Mouse (Mus musculus) gastrocnemius, adult 18-20 months (tissue): ENCODE data around the gene a. TPM values are rescaled to one million over a fixed set of nuclear protein-coding genes. Genes with fewer than 3 reads are reported as not detected.
A peak's percentile ranks its signal among the peaks of the same experiment; 100 is the strongest.

Experiments used
- DNase-seq: peaks from one replicate; pipeline ENCODE4 v3.0.0; 2021; ENCODE audit warnings: low spot score
- total RNA-seq, 2 experiments: library from RNA; stranded (reverse); gene quantifications; 2 replicates each; pipeline ENCODE4 v1.2.3; 2021

Gene a
- total RNA-seq, 2 experiments from 2014 or later, result not detected

DNA sequence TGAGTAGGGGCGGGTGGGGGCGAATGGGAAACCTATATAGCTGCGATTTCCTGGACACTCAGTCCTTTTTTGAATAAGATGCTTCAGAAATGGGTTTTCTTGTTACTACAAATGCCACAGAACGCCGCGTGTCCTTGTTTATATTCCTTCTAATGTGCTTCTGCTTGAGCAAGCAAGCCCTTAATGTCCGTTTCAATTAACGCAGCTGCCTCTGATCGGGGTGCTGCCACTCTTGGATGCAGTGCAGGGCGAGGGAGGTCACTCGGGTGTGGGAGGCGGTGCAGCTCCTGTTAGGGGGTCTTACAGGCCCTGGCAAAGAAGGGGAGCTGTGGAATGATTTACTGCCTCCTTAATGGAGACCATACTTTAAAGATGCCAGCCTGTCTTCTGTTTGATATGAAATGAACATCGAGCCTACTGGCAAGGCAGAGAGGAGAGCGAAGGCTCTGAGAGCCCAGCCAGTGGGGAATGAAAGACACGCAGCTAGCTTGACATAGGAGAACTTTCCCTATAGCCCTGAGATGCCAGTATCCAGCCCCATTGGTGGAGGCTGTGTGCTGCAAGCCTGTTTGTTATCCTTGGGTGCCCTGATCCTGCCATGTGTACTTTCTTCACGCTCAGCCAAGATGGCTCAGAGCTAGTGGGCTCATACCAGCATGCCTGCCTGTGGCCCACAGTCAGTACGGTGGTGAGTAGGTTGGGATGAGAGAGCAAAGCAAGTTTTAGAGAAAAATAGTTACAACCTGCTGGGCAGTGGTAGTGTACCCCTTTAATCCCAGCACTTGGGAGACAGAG, 8.1 kb upstream of the a start:
- DNase-seq, result no peak

- no peak for DNase-seq
Observed at GRCm38 (mm10) chr2:154785284-154785683, 5.9 kb upstream of the a start.

- DNase-seq, result no peak
Observed at GRCm38 (mm10) chr2:154786187-154786586, 5.0 kb upstream of the a start.

GRCm38 (mm10) chr2:154786776-154787175, 4.4 kb upstream of the a start:
- DNase-seq, result no peak

DNA sequence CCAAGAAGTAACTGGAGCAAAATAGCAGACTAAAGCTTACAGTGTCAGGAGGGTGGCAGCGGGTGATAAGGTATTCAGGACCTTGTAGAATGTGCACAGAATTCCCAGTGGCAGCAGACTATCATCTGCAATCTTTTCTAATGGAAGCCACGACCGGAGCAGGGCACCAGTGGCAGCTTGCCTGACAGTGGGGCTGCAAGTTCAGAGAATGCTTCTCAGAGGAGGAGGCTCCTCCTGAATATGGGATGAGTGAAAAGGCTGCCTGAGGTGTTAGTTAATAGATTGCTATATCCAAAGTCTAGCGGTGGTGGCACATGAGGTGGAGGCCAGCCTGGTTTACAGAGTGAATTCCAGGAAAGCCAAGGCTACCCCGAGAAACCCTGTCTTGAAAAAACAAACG, 1.8 kb upstream of the a start:
- no peak for DNase-seq

- DNase-seq, result no peak
Observed at GRCm38 (mm10) chr2:154789977-154790655, 1.1 kb upstream of the a start.

GRCm38 (mm10) chr2:154791661-154792642, 750 bp downstream of the a start:
- peak; percentile 75 for DNase-seq

- no peak for DNase-seq
Observed at GRCm38 (mm10) chr2:154803372-154803771, 12.2 kb downstream of the a start.

- DNase-seq, result no peak
Observed at GRCm38 (mm10) chr2:154803845-154804244, 12.6 kb downstream of the a start.

DNA sequence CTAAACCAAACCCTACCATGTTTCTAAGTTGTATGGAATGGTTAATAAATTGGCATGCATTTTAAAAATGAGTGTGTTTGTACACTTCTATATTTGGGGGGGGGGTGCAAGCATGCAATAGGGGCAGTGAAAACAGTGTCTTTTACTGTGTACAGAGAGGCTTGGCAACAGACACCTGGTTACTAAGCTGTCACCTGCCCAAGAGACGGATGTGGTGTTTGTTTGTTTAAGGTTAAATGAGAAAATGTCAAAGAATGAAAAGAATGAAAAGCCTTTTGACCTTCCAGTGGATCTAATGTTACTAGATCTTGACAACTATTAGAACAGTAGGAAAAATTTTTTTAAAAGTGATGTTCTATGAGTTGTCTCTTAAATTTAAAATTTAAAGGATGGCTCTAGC, 16.5 kb downstream of the a start:
- DNase-seq, result no peak

DNA sequence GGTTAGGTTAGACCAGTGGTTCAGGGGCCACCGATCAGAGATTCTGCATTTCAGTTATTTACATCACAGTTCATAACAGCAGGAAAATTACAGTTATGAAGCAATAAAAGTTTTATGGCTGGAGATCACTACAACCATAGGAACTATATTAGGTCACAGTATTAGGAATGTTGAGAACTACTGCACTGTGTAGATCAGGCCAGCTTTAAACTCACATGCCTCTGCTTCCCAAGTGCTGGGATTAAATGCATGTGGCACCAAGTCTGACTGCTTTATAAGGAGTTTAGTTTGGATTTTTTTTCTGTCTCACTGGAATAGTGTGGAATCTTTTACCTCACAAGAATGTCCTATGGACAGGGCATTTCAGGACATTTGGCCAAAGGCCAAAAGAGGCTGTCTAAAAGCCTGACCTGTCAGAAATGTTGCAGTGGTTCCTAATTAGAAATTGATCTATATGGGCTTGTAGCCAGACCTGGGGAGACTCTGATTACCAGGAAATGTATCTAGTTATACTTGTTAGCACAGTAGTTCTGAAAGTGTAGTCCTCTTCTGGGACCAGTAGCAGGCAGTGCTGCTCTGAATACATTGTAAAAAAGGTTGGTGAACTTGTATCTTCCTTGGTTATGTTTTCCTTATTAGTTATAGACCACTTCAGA, 18.0 kb downstream of the a start:
- DNase-seq, result peak; percentile 14

DNA sequence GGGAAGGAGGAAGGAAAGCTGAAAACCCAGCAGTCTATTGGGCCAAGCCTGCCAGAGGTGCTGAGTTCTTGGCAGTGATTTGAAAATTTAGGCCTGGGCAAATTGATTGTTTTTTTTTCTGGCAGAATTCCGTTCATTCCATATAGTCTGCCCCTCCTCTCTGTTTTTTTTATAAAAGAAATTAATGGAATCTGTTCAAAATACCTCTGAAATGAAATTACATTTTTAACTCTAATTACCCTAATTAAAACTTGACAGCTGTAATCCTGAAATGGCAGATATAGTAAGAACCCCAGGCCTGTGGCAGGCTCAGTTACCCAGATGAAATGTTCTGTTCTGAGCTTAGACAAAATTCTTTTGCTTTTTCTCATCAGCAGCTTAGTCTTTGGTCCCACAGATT, 19.6 kb downstream of the a start:
- DNase-seq, result no peak

DNA sequence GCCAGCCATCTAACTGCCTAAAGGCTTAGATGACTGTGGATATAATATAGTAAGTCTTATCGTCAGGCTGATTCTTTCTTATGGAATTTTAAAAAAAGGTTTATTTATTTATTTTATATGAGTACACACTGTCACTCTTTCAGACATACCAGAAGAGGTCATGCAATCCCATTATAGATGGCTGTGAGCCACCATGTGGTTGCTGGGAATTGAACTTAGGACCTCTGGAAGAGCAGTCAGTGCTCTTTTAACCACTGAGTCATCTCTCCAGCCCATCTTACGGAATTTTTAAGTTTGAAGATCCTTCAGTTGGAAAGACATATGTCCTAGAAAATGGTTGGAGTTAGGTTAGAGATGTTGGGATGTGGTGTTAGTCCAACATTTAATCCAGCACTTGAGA, 22.2 kb downstream of the a start:
- no peak for DNase-seq

- DNase-seq, result no peak
Observed at GRCm38 (mm10) chr2:154817089-154817488, 25.9 kb downstream of the a start.

GRCm38 (mm10) chr2:154817788-154818187, 26.6 kb downstream of the a start:
- peak; percentile 27 for DNase-seq

GRCm38 (mm10) chr2:154818599-154818998, 27.4 kb downstream of the a start:
- DNase-seq, result no peak

GRCm38 (mm10) chr2:154820346-154820745, 29.1 kb downstream of the a start:
- DNase-seq, result no peak

DNA sequence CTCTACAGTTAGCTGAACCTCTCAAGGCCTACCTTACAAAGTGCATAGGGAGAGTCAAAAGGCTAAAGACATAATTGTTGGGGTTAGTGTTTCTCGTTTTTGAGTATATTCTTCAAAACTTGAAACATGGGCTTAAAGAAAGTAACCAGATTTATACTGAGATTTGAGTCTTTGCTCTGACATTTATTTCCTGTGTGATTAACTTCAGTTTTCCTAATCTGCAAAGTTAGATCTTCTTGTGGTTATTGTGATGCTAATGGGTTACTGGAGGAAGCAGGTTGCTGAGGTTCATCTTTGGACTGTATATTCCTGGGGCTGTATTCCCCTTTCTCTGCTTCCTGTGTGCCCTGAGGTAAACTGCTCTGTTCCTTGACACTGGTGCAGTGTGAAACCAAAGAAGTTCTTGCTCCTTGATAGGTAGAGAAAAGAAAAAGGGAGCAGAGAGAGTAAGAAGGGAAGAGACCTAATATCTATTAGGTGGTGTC, 34.9 kb downstream of the a start:
- DNase-seq, result no peak

DNA sequence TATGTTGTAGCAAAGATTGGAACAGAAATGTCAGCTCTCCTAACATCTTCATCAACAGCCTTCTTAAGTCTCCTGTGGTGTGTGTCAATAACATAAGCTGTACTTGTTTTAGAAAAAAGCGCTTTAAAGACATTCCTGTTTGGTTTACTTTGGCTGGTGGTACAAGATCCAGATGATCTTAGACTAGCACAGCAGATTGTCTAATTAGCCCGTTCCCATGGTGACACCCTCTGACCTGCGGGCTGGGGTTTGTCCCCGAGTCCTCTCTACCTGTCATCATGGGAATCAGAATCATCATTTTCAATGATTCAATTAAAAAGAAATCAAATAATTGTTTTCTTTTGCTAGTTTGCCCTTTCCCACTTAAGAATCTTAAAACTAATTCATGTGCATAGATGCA, 36.3 kb downstream of the a start:
- no peak for DNase-seq

DNA sequence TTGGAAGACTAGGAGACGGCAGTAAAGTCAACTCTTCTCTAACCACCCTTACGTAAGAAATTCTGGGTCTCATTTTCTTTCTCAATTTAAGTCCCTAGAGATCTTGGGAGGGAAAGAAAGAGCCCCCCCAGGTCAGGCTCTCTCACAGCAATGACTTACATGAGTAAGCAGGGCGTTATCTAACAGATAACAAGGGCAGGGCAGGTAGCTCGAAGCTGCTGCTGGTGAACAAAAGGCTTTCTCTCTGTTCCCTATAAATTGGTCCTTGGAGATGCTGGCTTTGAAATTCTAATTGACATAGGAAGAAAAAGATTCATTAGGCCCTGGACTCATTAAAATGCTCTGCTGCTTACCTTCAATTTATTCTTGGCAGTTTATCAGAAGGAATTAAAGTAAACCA, 41.3 kb downstream of the a start:
- DNase-seq, result no peak

DNA sequence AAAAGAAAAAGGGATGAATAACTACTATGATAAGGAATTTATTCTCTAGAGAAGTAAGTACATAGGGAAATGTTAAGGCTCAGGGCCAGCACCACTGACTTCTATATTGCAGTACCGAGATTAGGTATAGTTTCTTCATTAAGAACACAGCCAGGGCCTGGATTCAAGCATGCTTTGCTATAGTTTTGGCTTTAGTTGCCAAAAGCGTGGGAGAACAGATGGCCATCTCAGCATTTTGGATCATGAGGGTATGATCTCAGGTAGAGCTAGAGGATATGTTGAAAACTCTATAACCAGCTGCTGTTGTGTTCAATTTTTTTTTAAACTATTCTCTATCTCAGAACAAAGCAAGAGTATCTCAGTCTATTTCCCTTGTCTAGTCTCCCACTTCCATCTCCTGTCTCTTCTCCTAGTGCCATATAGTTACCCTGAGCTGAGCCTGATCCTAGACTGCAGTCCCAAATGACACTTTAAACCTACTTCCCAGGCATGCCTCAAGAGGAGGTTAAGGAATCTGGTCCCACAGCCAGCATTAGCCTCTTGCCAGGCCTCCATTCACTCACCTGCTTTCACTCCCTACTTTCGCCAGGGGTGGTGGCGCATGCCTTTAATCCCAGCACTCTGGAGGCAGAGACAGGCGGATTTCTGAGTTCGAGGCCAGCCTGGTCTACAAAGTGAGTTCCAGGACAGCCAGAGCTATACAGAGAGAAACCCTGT, 43.1 kb downstream of the a start:
- DNase-seq, result no peak
